ENCODE assay signal across 8 mouse cellular contexts in the genomic region with DNA sequence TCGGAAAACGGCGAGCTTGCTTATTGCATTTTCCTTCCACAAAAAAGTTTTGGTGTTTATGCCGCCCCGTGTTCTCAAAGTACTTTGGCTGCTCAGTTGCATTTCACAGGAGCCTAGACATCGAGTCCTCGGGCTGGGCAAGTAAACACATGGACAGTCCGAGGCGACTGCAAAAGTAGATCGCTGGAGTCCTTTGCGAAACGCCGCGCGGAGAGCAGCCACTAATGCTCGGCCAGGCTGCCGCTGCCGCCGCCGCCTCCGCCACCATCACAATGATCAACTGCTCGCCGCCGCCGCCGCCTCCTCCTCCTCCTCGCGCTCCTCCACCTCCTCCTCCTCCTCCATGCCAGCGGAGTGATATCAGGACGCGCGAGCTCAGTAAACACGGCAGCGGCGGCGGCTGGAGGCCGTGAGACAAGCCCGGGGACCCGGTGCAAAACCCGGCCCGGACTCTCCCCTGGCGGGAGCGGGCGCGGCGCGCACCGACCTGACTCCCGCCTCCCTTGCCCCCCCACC. TPM values are rescaled to one million over a fixed set of nuclear protein-coding genes. Genes with fewer than 3 reads are reported as not detected.
A peak's percentile ranks its signal among the peaks of the same experiment; 100 is the strongest.
DNase-seq lines count a peak whose midpoint lies in the region; ATAC-seq and TF ChIP-seq lines count a peak whose summit lies in the region.

Gene Maml3 (minus strand): TSS at position 441 of the 516 bp plus-strand sequence.

- ATAC-seq in forebrain, embryonic 12.5 days (ENCODE audit: low FRiP score), result peak; percentile 57
- peak; percentile 40 for ATAC-seq in heart, postnatal 0 days (ENCODE audit: insufficient read depth, low read depth)
- peak; percentile 52 for ATAC-seq in liver, embryonic 16.5 days (ENCODE audit: low read depth)
- peak; percentile 25 for ATAC-seq in neural tube, embryonic 12.5 days (ENCODE audit: low FRiP score, low read depth)
- ATAC-seq in stomach, postnatal 0 days (ENCODE audit: low FRiP score, low TSS enrichment), result peak; percentile 69

- H3K27me3 ChIP-seq in ES-Bruce4 (ENCODE audit: control insufficient read depth, insufficient read depth, low read length, poor library complexity, severe bottlenecking), result peaks cover 13% of the 10 kb centered on the region
- H3K27me3 ChIP-seq in forebrain, embryonic 12.5 days, result no peaks in the 10 kb centered on the region
- H3K27me3 ChIP-seq in heart, postnatal 0 days (ENCODE audit: control insufficient read depth, insufficient read depth, low read length), result no peaks in the 10 kb centered on the region
- peaks cover 3% of the 10 kb centered on the region; the same call in 1 of the 2 replicates for H3K27me3 ChIP-seq in liver, embryonic 16.5 days (ENCODE audit: control insufficient read depth, insufficient read depth, low read depth, low read length)
- no peaks in the 10 kb centered on the region for H3K27me3 ChIP-seq in neural tube, embryonic 12.5 days (replicated peaks)
- H3K27me3 ChIP-seq in stomach, postnatal 0 days (ENCODE audit: control insufficient read depth, insufficient read depth, low read length), result no peaks in the 10 kb centered on the region

- WGBS in forebrain, embryonic 12.5 days, result 0% methylated on average over 31 of the region's 49 CpGs
- WGBS in heart, postnatal 0 days, result under 1% methylated on average over 39 of the region's 49 CpGs
- under 1% methylated on average over 30 of the region's 49 CpGs for WGBS in liver, embryonic 16.5 days (ENCODE audit: insufficient replicate concordance)
- WGBS in neural tube, embryonic 12.5 days, result under 1% methylated on average over 37 of the region's 49 CpGs
- WGBS in stomach, postnatal 0 days, result under 1% methylated on average over 33 of the region's 49 CpGs

- peak; percentile 84 for DNase-seq in c-Kit-positive CD71-positive TER-119-positive erythroid progenitor cells, embryonic 14.5 days (ENCODE audit: low spot score)
- DNase-seq in heart, postnatal 0 days (ENCODE audit: low spot score), result peak; percentile 94
- DNase-seq in kidney, postnatal 36 days, result peak; percentile 93
- DNase-seq in stomach, postnatal 0 days (ENCODE audit: low spot score), result peak; percentile 95

- no peak for TF ChIP-seq EP300 in ES-Bruce4 (IDR thresholded peaks at IDR 0.05; ENCODE audit: insufficient read depth, low read depth, low read length)
- TF ChIP-seq EP300 in heart, postnatal 0 days (IDR thresholded peaks at IDR 0.05; ENCODE audit: low read depth), result 0 out of 2 replicates have a peak, but pooled peaks have one; percentile 16
- TF ChIP-seq EP300 in stomach, postnatal 0 days (optimal IDR thresholded peaks at IDR 0.05), result no peak

- H3K4me1 ChIP-seq in ES-Bruce4 (ENCODE audit: control insufficient read depth, insufficient read depth, low read length), result no peaks in the 10 kb centered on the region
- H3K4me1 ChIP-seq in forebrain, embryonic 12.5 days, result peaks cover 19% of the 10 kb centered on the region
- no peaks in the 10 kb centered on the region for H3K4me1 ChIP-seq in heart, postnatal 0 days (ENCODE audit: control insufficient read depth, insufficient read depth)
- peaks cover 2% of the 10 kb centered on the region for H3K4me1 ChIP-seq in liver, embryonic 16.5 days (ENCODE audit: control insufficient read depth, low read depth, low read length)
- H3K4me1 ChIP-seq in neural tube, embryonic 12.5 days, result peaks cover 14% of the 10 kb centered on the region
- no peaks in the 10 kb centered on the region for H3K4me1 ChIP-seq in stomach, postnatal 0 days (replicated peaks; ENCODE audit: control insufficient read depth, insufficient read depth)

- TF ChIP-seq POLR2A in ES-Bruce4 (IDR thresholded peaks at IDR 0.05; ENCODE audit: insufficient read depth, low read length), result no peak

- H3K27ac ChIP-seq in ES-Bruce4 (ENCODE audit: insufficient read depth, low read length), result no peak within 1 kb of the TSS
- H3K27ac ChIP-seq in forebrain, embryonic 12.5 days, result peak within 1 kb of the TSS; percentile 99
- peak within 1 kb of the TSS; percentile 99 for H3K27ac ChIP-seq in heart, postnatal 0 days (ENCODE audit: low read depth)
- peak within 1 kb of the TSS; percentile 90 for H3K27ac ChIP-seq in liver, embryonic 16.5 days (ENCODE audit: low read length)
- H3K27ac ChIP-seq in neural tube, embryonic 12.5 days, result peak within 1 kb of the TSS; percentile 99
- peak within 1 kb of the TSS; percentile 99 for H3K27ac ChIP-seq in stomach, postnatal 0 days (replicated peaks)

- no peaks in the 10 kb centered on the region for H3K36me3 ChIP-seq in ES-Bruce4 (ENCODE audit: control insufficient read depth, insufficient read depth, low read length, poor library complexity, severe bottlenecking)
- H3K36me3 ChIP-seq in forebrain, embryonic 12.5 days (replicated peaks), result no peaks in the 10 kb centered on the region
- H3K36me3 ChIP-seq in heart, postnatal 0 days (replicated peaks; ENCODE audit: control insufficient read depth, insufficient read depth, low read length), result no peaks in the 10 kb centered on the region
- H3K36me3 ChIP-seq in liver, embryonic 16.5 days (ENCODE audit: control insufficient read depth, insufficient read depth), result no peaks in the 10 kb centered on the region
- H3K36me3 ChIP-seq in neural tube, embryonic 12.5 days, result no peaks in the 10 kb centered on the region
- no peaks in the 10 kb centered on the region for H3K36me3 ChIP-seq in stomach, postnatal 0 days (ENCODE audit: control insufficient read depth, insufficient read depth, low read length)

- H3K9me3 ChIP-seq in ES-Bruce4 (replicated peaks; ENCODE audit: control insufficient read depth, insufficient read depth, low read length, poor library complexity, severe bottlenecking), result no peaks in the 10 kb centered on the region; the same call in 1 of the 2 replicates
- no peaks in the 10 kb centered on the region for H3K9me3 ChIP-seq in forebrain, embryonic 12.5 days
- no peaks in the 10 kb centered on the region for H3K9me3 ChIP-seq in heart, postnatal 0 days (replicated peaks; ENCODE audit: control insufficient read depth, low read length)
- H3K9me3 ChIP-seq in liver, embryonic 16.5 days (replicated peaks; ENCODE audit: control insufficient read depth, low read length), result no peaks in the 10 kb centered on the region
- no peaks in the 10 kb centered on the region for H3K9me3 ChIP-seq in neural tube, embryonic 12.5 days
- no peaks in the 10 kb centered on the region for H3K9me3 ChIP-seq in stomach, postnatal 0 days (ENCODE audit: control insufficient read depth, low read length)

- peak within 1 kb of the TSS; percentile 82 for H3K4me3 ChIP-seq in ES-Bruce4 (ENCODE audit: low read depth, low read length)
- peak within 1 kb of the TSS; percentile 87 for H3K4me3 ChIP-seq in forebrain, embryonic 12.5 days (replicated peaks)
- H3K4me3 ChIP-seq in heart, postnatal 0 days (ENCODE audit: low read depth, low read length), result peak within 1 kb of the TSS; percentile 85
- H3K4me3 ChIP-seq in liver, embryonic 16.5 days (ENCODE audit: low read depth, low read length), result peak within 1 kb of the TSS; percentile 71
- peak within 1 kb of the TSS; percentile 89 for H3K4me3 ChIP-seq in neural tube, embryonic 12.5 days
- peak within 1 kb of the TSS; percentile 84 for H3K4me3 ChIP-seq in stomach, postnatal 0 days (ENCODE audit: low read depth, low read length)

- H3K9ac ChIP-seq in ES-Bruce4 (ENCODE audit: low read depth, poor library complexity, severe bottlenecking), result peak within 1 kb of the TSS; percentile 85
- H3K9ac ChIP-seq in forebrain, embryonic 12.5 days, result peak within 1 kb of the TSS; percentile 94
- peak within 1 kb of the TSS; percentile 69 for H3K9ac ChIP-seq in heart, postnatal 0 days (replicated peaks; ENCODE audit: low read depth, low read length)
- H3K9ac ChIP-seq in liver, embryonic 16.5 days (ENCODE audit: low read depth, low read length), result peak within 1 kb of the TSS; percentile 74
- peak within 1 kb of the TSS; percentile 95 for H3K9ac ChIP-seq in neural tube, embryonic 12.5 days
- H3K9ac ChIP-seq in stomach, postnatal 0 days (ENCODE audit: low read length), result peak within 1 kb of the TSS; percentile 87

- H3K4me2 ChIP-seq in forebrain, embryonic 12.5 days, result peak within 1 kb of the TSS; percentile 80
- H3K4me2 ChIP-seq in heart, postnatal 0 days (ENCODE audit: low read depth, low read length), result peak within 1 kb of the TSS; percentile 95
- peak within 1 kb of the TSS; percentile 81 for H3K4me2 ChIP-seq in liver, embryonic 16.5 days (ENCODE audit: low read depth, low read length)
- peak within 1 kb of the TSS; percentile 78 for H3K4me2 ChIP-seq in neural tube, embryonic 12.5 days (replicated peaks)
- peak within 1 kb of the TSS; percentile 89 for H3K4me2 ChIP-seq in stomach, postnatal 0 days (replicated peaks; ENCODE audit: low read depth)

- TF ChIP-seq CTCF in ES-Bruce4 (IDR thresholded peaks at IDR 0.05; ENCODE audit: low read depth, low read length), result no peak
- no peak for TF ChIP-seq CTCF in heart, postnatal 0 days (IDR thresholded peaks at IDR 0.05; ENCODE audit: low read depth)
- TF ChIP-seq CTCF in stomach, postnatal 0 days (IDR thresholded peaks at IDR 0.05; ENCODE audit: low read depth), result peak; percentile 12

RNA-seq across cellular contexts. Expression of gene Maml3, which starts in this region (rescaled TPM):
- 5.7 TPM in 2 replicates for polyA plus RNA-seq in ES-Bruce4 (2011; ENCODE audit: insufficient read depth, insufficient read length, low read depth, missing spikeins)
- polyA plus RNA-seq in forebrain, embryonic 12.5 days (2016; fragmentation: Nextera tagmentation; extraction: Ambion mirVana), result 7.6 and 7.7 TPM in 2 replicates
- total RNA-seq in heart, postnatal 0 days (2014; rRNA removed; ENCODE audit: low replicate concordance), result 5.8 and 6.2 TPM in 2 replicates
- polyA plus RNA-seq in heart, postnatal 0 days (2015; fragmentation: Nextera tagmentation; extraction: Ambion mirVana), result 1.5 and 1.6 TPM in 2 replicates
- 0.78 and 0.84 TPM in 2 replicates for polyA plus RNA-seq in liver, embryonic 16.5 days (2015; fragmentation: Nextera tagmentation; extraction: Ambion mirVana)
- 9.2 and 9.4 TPM in 2 replicates for polyA plus RNA-seq in neural tube, embryonic 12.5 days (2016; fragmentation: Nextera tagmentation; extraction: Ambion mirVana)
- 2.8 and 2.9 TPM in 2 replicates for polyA plus RNA-seq in stomach, postnatal 0 days (2015; fragmentation: Nextera tagmentation; extraction: Ambion mirVana)

Comparison
In these comparisons a context has a peak if more than half of its experiments do, and no peak if none do; other contexts are left out.
1. Peak in ATAC-seq, H3K4me3 ChIP-seq, H3K27ac ChIP-seq, H3K9ac ChIP-seq and H3K4me2 ChIP-seq in liver, embryonic 16.5 days; RNA of the gene not detected or under 1 TPM.